Mouse (Mus musculus): ENCODE results near the gene Zfp365.

Zfp365 gene

GRCm38 (mm10) chr10:67903387-67903786, 9.1 kb downstream of the Zfp365 start:
- no peak for DNase-seq (ENCODE audit: low read depth)

DNA sequence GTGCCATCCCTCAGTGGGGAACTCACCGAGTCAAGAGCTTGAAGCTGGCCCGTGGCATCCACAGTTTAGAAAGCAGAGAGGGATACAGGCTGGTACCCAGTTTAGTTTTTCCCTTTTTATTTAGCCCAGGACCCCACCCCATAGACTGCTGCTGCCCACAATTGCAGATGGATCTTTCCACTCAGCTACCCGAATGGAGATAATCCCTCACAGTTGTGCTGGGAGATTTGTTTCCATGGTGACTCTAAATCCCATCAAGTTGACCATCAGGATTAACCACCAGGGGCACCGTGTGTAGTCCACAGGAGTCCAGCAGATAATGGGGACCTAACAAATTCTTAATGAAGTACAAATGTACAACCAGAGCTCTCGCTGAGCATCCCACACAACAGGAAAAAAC, 11.3 kb downstream of the Zfp365 start:
- no peak for DNase-seq (ENCODE audit: low read depth)

DNA sequence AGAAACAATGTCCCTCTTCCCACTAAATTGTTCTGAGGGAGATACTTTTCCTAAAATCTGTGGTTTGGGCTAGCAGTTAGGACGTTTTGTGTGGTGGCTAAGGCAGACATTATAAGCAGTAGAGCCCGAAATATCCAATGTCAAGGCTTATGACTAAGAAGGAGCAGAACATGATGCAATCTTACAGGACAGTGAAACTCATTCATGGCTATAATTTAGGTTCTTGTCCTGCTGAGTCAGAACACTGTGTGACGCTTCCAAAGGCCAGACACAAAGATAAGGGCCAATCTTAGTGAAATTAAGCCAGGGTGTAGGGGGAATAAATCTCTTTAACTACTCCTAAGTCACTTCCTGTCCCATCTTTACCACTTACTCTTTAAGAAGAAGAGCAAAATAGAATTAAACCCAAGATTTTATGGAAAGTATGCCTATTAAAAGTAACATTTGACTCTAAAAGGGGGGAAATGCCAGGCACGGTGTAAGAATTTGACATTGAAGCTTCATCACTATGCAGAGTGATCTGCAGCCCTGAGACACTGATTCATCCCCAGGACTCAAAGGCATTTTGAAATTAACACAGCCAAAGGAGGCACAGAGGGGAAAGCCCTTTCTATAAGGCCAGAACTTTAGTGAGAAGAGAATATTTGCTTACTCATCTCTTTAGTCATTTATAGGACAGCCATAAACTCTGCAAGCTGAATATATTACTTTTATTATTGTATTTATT, 13.3 kb downstream of the Zfp365 start:
- peak; percentile 77 for DNase-seq (ENCODE audit: low read depth)

DNA sequence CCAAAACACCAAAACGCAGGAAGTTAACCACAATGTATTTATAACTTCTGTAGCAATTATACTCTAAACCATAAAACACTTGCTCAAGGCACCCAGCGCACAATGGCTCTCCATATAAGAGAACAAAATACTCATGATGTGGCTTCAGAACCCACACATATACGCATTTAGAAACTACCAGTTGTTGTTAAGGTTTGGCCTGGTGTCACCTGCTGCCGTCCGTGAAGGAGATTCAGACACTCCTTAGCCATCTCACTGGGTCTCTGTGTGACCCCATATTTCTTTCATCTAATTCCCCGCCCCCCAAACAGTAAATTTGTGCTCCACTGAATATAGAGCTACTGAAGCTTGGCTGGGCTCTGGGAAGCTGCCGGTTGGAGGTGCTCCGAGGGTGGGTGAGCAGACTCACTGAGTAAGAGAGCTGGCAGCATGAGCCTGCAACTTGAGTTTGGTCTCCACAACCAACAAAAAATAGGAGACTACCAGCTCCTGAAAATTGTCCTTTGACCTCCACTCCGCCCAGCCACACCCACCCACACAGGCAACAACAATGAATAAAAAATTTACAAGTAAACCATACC, 14.0 kb downstream of the Zfp365 start:
- DNase-seq (ENCODE audit: low read depth): no peak

DNA sequence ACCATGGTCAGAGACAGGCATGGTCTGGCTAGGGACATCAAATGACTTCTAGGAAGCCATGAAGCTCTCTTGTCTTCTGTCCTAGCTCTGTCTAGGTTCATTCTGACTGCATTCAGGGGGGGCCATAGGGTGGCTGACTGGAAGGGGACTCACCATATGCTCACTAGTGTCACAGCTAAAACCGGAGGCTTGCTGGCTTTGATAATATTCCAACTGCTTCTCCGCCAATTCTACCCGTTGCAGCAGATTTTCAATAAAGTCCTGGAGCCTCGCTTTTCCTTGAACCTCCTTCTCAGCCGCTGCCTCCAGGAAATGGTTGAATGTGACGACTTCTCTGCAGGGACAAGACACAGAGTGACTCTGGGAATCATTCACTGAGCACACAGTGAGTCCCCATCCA, 15.2 kb downstream of the Zfp365 start:
- no peak for DNase-seq (ENCODE audit: low read depth)

- DNase-seq (ENCODE audit: low read depth): no peak
Observed at GRCm38 (mm10) chr10:67894683-67895082, 17.8 kb downstream of the Zfp365 start.

DNA sequence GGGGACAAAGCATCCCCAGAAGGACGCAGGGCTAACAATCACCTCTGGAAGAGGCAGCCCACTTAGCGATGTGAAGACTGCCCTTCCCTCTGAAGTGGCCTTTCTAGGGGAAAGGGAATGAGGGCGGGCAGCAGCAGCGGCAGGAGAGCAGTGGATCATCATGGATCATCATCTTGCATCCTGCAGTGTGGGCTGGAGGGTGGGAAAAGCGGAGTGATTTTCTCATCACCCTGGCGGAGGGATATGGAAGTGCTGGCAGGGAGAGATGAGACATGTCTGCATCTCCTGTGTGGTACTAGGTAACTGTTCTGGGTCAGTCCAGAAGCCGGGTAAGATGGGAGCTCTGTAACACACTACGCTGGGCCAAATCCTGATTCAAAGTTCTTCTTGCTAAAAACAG, 18.4 kb downstream of the Zfp365 start:
- DNase-seq (ENCODE audit: low read depth): no peak

- DNase-seq (ENCODE audit: low read depth): no peak
Observed at GRCm38 (mm10) chr10:67893226-67893625, 19.2 kb downstream of the Zfp365 start.

- DNase-seq (ENCODE audit: low read depth): no peak
Observed at GRCm38 (mm10) chr10:67891126-67891525, 21.3 kb downstream of the Zfp365 start.

- no peak for DNase-seq (ENCODE audit: low read depth)
Observed at GRCm38 (mm10) chr10:67887971-67888370, 24.5 kb downstream of the Zfp365 start.

GRCm38 (mm10) chr10:67880692-67881091, 31.8 kb downstream of the Zfp365 start:
- DNase-seq (ENCODE audit: low read depth): no peak

DNA sequence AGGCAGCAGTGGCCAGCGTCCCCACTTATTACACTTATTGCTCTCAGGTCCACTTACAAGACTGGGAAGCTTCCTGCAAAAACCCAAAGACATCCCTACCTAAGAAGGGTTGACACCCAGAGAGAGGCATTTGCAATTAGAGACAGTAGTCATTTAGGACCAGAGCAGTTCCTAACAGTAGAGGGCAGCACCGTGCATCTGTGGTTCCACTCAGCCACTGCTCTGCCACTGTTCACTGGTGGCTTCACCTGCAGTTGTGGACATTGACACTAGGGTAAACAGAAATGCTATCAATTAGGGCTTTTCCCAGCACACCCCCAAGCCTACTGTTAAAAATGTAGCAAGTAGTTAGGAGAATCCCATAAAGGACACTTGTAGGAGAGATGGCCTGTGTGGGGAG, 40.7 kb downstream of the Zfp365 start:
- DNase-seq (ENCODE audit: low read depth): peak; percentile 69

DNA sequence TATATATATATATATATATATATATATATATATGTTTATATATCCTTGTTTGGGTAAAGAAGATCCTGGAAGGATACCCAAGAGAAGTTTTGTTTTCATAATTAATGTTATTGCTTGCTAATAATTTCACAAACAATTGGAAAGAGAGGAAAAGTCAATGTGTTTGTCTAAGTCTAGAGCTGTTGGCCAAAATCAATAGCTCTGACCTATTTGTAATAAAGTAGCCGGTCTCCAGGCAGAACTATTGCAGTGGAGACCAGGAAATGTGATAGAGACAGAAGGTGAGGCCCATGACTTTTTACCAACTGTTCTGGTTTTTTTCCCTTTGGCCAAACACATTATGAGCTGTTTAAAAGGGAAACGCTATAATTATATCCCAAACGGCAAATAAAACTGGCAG, 44.2 kb downstream of the Zfp365 start:
- no peak for DNase-seq (ENCODE audit: low read depth)

GRCm38 (mm10) chr10:67865841-67866240, 46.6 kb downstream of the Zfp365 start:
- DNase-seq (ENCODE audit: low read depth): peak; percentile 91

DNA sequence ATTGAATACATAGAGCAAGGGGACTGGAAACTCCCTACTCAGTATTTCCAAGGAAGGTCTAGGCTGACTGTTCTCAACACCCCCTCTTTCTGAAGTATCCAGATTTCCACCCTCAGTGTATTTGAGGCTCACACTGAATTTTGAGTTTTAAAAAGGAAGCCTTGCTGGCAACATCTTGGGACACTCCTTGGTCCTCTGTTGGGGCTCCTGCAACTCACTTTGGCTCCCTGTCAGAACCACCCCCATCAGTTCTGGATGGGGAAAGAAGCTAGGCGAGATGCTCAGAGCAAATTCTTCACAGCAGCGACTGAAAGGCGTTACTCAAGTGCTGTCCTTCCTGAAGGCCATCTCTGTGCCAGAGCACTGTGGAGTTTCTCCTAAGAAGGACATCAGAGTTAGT, 47.4 kb downstream of the Zfp365 start:
- DNase-seq (ENCODE audit: low read depth): no peak

- peak; percentile 82 for DNase-seq (ENCODE audit: low read depth)
Observed at GRCm38 (mm10) chr10:67862331-67862730, 50.1 kb downstream of the Zfp365 start.

GRCm38 (mm10) chr10:67858878-67859277, 53.6 kb downstream of the Zfp365 start:
- peak; percentile 94 for DNase-seq (ENCODE audit: low read depth)

- DNase-seq (ENCODE audit: low read depth): peak; percentile 78
Observed at GRCm38 (mm10) chr10:67857561-67857906, 54.9 kb downstream of the Zfp365 start.

DNA sequence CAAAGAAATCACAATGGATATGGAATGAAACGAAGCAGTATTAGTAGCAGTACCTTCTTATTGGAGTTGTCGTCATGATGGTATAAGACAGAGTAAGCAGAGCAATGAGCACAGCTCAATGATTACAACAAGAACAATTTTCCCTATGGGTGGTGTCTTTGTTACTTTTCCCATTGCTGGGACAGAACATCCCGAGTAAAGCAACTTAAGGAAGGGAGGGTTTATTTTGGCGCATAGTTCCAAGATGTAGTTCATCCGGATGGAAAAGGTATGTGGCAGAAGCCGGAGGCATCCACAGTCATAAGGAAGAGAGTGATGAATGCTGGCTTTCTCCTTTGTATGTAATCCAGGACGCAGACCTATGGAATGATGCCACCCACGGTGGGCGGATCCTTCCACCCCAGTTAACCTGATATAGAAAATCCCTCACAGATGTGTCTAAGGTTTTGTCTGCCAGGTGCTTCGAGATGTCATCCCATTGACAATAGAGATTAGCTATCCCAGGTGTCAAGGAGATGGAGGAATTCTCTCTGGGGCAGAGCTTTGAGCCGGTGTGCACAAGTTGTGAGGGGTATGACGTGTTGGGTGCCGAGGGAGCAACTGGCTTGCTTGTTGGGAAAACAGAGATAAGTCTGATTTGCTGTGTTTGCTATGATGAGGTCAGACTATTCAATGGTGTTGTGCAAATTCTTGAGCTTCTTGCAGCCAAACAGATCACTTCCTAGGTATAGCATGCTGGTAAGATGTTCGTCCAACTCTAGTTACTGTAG, 55.5 kb downstream of the Zfp365 start:
- no peak for DNase-seq (ENCODE audit: low read depth)

DNA sequence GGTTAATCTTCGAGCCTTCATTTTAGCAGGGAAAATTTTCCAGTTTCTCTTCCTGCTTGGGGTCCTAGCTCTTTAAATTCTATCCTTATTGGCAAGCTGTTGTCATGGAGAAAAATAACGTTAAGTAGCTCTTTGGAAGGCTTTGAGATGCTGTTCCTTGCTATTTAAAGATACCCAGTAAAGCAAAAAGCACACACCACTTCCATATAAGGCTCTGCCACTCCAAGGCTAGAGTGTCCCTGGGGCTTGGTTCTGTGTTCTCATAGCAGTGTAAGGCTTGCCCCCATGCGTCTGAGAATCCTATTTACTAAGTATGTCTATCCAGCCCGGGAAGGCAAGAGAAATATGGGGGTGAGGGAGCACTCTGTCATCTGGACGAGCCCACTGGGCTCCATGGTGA, 56.7 kb downstream of the Zfp365 start:
- DNase-seq (ENCODE audit: low read depth): no peak

DNA sequence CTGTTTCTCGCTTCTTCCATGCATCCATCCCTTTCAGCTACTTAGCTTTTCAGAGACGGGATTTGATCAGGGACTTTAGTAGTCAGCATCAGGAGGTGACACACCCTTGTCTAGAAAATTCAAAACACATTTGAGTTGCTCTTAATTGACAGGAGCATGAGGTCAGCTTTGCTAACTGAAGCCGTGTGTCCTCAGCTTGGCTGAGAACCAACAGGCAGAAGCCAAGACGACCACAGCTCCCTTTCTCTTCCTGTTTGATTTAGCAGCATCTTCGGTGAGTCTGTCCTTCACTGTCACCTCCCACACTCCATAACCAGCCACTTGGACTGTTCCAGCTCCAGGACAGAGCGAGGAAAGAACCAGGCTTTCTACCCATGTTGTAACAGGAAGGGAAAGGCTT, 60.1 kb downstream of the Zfp365 start:
- DNase-seq (ENCODE audit: low read depth): peak; percentile 60

GRCm38 (mm10) chr10:67851079-67851478, 61.4 kb downstream of the Zfp365 start:
- no peak for DNase-seq (ENCODE audit: low read depth)

- DNase-seq (ENCODE audit: low read depth): peak; percentile 44
Observed at GRCm38 (mm10) chr10:67846016-67846650, 66.3 kb downstream of the Zfp365 start.

All from NIH3T3 (cell line).